Mouse (Mus musculus) CH12.LX (cell line): ENCODE data around the gene Rpl10a. TPM values are rescaled to one million over a fixed set of nuclear protein-coding genes. Genes with fewer than 3 reads are reported as not detected.

Source experiments
- DNase-seq: peaks from one replicate; pipeline ENCODE4 v3.0.0-alpha.2; 2013; ENCODE audit errors: extremely low read depth
- H3K27ac ChIP-seq: 2 replicates; pipeline ENCODE4 v1.5.1; 2012; ENCODE audit warnings: low read depth, mild to moderate bottlenecking, control low read depth, moderate library complexity; ENCODE audit not compliant: insufficient read depth
- H3K27me3 ChIP-seq: replicated peaks from 2 replicates; pipeline ENCODE3; 2012; ENCODE audit warnings: inconsistent platforms
- H3K36me3 ChIP-seq, 2 experiments: replicated peaks in 1 of 2; 2 replicates each; pipeline versions ENCODE3 to v1.6.1; 2012; ENCODE audit warnings: inconsistent platforms in 1 of 2, low read length in 1 of 2, mild to moderate bottlenecking in 1 of 2, mixed read lengths in 1 of 2, moderate library complexity in 1 of 2; ENCODE audit not compliant: control insufficient read depth in 1 of 2, insufficient read depth in 1 of 2
- H3K4me1 ChIP-seq, 2 experiments: 2 replicates each; pipeline ENCODE4 v1.6.1; 2012; ENCODE audit warnings: inconsistent platforms in 1 of 2, moderate library complexity in 1 of 2; ENCODE audit not compliant: insufficient read depth in 2 of 2, control insufficient read depth in 1 of 2
- H3K4me2 ChIP-seq: 2 replicates; pipeline ENCODE4 v1.6.1; 2012; ENCODE audit warnings: low read depth, mild to moderate bottlenecking, control low read depth; ENCODE audit not compliant: poor library complexity, insufficient read depth, severe bottlenecking
- H3K4me3 ChIP-seq, 3 experiments: fragments of 150-350 bp in 1 of 3; sonication (generic) in 1 of 3; replicated peaks in 1 of 3; 2 replicates each; pipeline versions ENCODE3 to v1.5.1; 2011 to 2012; ENCODE audit warnings: low read depth in 2 of 3, low read length in 2 of 3, mild to moderate bottlenecking in 2 of 3, moderate library complexity in 2 of 3, control low read depth in 1 of 3, improper control_type of control experiment in 1 of 3, inconsistent platforms in 1 of 3, mixed read lengths in 1 of 3; ENCODE audit not compliant: poor library complexity in 1 of 3
- H3K79me2 ChIP-seq: replicated peaks from 2 replicates; pipeline ENCODE4 v1.6.1; 2012; ENCODE audit warnings: mild to moderate bottlenecking, moderate library complexity; ENCODE audit not compliant: control insufficient read depth, poor library complexity, insufficient read depth, severe bottlenecking; ENCODE audit errors: extremely low read depth
- H3K9ac ChIP-seq: 2 replicates; pipeline ENCODE4 v1.6.1; 2012; ENCODE audit warnings: low read depth, mild to moderate bottlenecking, control low read depth, moderate library complexity; ENCODE audit not compliant: insufficient read depth
- H3K9me3 ChIP-seq: replicated peaks from 2 replicates; pipeline ENCODE3; 2012; ENCODE audit warnings: low read length, inconsistent platforms, mixed read lengths
- BHLHE40 ChIP-seq: IDR thresholded peaks from 2 replicates; pipeline ENCODE4 v1.6.1; 2011; ENCODE audit warnings: mild to moderate bottlenecking, low read depth, low read length, improper control_type of control experiment
- CHD1 ChIP-seq: IDR thresholded peaks from 2 replicates; pipeline ENCODE4 v1.6.1; 2012; ENCODE audit warnings: low read depth, low read length, improper control_type of control experiment, inconsistent platforms
- CHD2 ChIP-seq: IDR thresholded peaks from 2 replicates; pipeline ENCODE4 v1.6.1; 2011; ENCODE audit warnings: low read length, improper control_type of control experiment
- CTCF ChIP-seq, 2 experiments: IDR thresholded peaks in 1 of 2; conservative IDR thresholded peaks in 1 of 2; 2 replicates each; pipeline ENCODE4 v1.5.1; 2011 to 2012; ENCODE audit warnings: low read depth in 2 of 2, low read length in 2 of 2, improper control_type of control experiment in 1 of 2, inconsistent platforms in 1 of 2, mild to moderate bottlenecking in 1 of 2, moderate library complexity in 1 of 2
- E2F4 ChIP-seq: IDR thresholded peaks from 2 replicates; pipeline ENCODE4 v1.6.1; 2011; ENCODE audit warnings: low read depth, low read length, improper control_type of control experiment; ENCODE audit not compliant: insufficient replicate concordance
- ELF1 ChIP-seq: IDR thresholded peaks from 2 replicates; pipeline ENCODE4 v1.6.1; 2014; ENCODE audit warnings: low read depth, mild to moderate bottlenecking, inconsistent platforms, low read length, improper control_type of control experiment
- ETS1 ChIP-seq: conservative IDR thresholded peaks from 2 replicates; pipeline ENCODE4 v1.6.1; 2012; ENCODE audit warnings: low read depth, mild to moderate bottlenecking, inconsistent platforms, low read length, improper control_type of control experiment, moderate library complexity
- HCFC1 ChIP-seq: IDR thresholded peaks from 2 replicates; pipeline ENCODE4 v1.6.1; 2012; ENCODE audit warnings: low read depth, mild to moderate bottlenecking, inconsistent platforms, low read length, improper control_type of control experiment
- IRF4 ChIP-seq: IDR thresholded peaks from 2 replicates; pipeline ENCODE4 v1.6.1; 2014; ENCODE audit warnings: low read depth, mild to moderate bottlenecking, inconsistent platforms, low read length, improper control_type of control experiment
- JUN ChIP-seq: IDR thresholded peaks from 2 replicates; pipeline ENCODE4 v1.6.1; 2011; ENCODE audit warnings: low read depth, mild to moderate bottlenecking, low read length, improper control_type of control experiment, moderate library complexity; ENCODE audit not compliant: insufficient read depth
- KAT2A ChIP-seq: IDR thresholded peaks from 2 replicates; pipeline ENCODE4 v1.6.1; 2012; ENCODE audit warnings: low read length, improper control_type of control experiment, inconsistent platforms; ENCODE audit not compliant: insufficient replicate concordance
- MAFK ChIP-seq: IDR thresholded peaks from 2 replicates; pipeline ENCODE4 v1.6.1; 2011; ENCODE audit warnings: low read length, improper control_type of control experiment; ENCODE audit not compliant: insufficient replicate concordance
- MAZ ChIP-seq: IDR thresholded peaks from 2 replicates; pipeline ENCODE4 v1.6.1; 2012; ENCODE audit warnings: low read depth, mild to moderate bottlenecking, inconsistent platforms, low read length, improper control_type of control experiment, moderate library complexity
- MEF2A ChIP-seq: IDR thresholded peaks from 2 replicates; pipeline ENCODE4 v1.6.1; 2014; ENCODE audit warnings: low read depth, mild to moderate bottlenecking, inconsistent platforms, low read length, improper control_type of control experiment, borderline replicate concordance
- MXI1 ChIP-seq: IDR thresholded peaks from 2 replicates; pipeline ENCODE4 v1.6.1; 2011; ENCODE audit warnings: mild to moderate bottlenecking, low read depth, low read length, improper control_type of control experiment
- PAX5 ChIP-seq: IDR thresholded peaks from 2 replicates; pipeline ENCODE4 v1.6.1; 2012; ENCODE audit warnings: low read length, inconsistent platforms, mixed read lengths
- POLR2A ChIP-seq: IDR thresholded peaks from 2 replicates; pipeline ENCODE4 v1.6.1; 2011; ENCODE audit warnings: low read depth, mild to moderate bottlenecking, improper control_type of control experiment, low read length
- RAD21 ChIP-seq: IDR thresholded peaks from 2 replicates; pipeline ENCODE4 v1.6.1; 2011; ENCODE audit warnings: low read depth, mild to moderate bottlenecking, low read length, improper control_type of control experiment, moderate library complexity
- RCOR1 ChIP-seq: conservative IDR thresholded peaks from 2 replicates; pipeline ENCODE4 v1.6.1; 2012; ENCODE audit warnings: low read depth, mild to moderate bottlenecking, inconsistent platforms, low read length, improper control_type of control experiment
- UBTF ChIP-seq: IDR thresholded peaks from 2 replicates; pipeline ENCODE4 v1.6.1; 2012; ENCODE audit warnings: low read depth, mild to moderate bottlenecking, inconsistent platforms, low read length, improper control_type of control experiment, moderate library complexity
- ZC3H11A ChIP-seq: IDR thresholded peaks from 2 replicates; pipeline ENCODE4 v1.6.1; 2012; ENCODE audit warnings: low read depth, mild to moderate bottlenecking, inconsistent platforms, low read length, improper control_type of control experiment
- ZNF384 ChIP-seq: IDR thresholded peaks from 2 replicates; pipeline ENCODE4 v1.6.1; 2012; ENCODE audit warnings: low read depth, low read length, improper control_type of control experiment, inconsistent platforms
- dilution Hi-C: fragments of 300-500 bp; cut with MboI; formaldehyde crosslinking; loops from 2 replicates; pipeline ENCODE4 v1.14.3; 2020; ENCODE audit warnings: low sequenced_read_pairs; ENCODE audit not compliant: extremely low pct_unique_long_range_greater_than_20kb, extremely low pct_ligation_motif_present
- in situ Hi-C: fragments of 300-500 bp; cut with MboI; formaldehyde crosslinking; loops from 3 replicates; pipeline ENCODE4 v1.14.3; 2019; ENCODE audit warnings: low sequenced_read_pairs, low pct_ligation_motif_present, low pct_unique_long_range_greater_than_20kb, mixed read lengths
- polyA plus RNA-seq: library from polyadenylated mRNA; unstranded; fragments of >175 nt; gene quantifications from 2 replicates; pipeline ENCODE4 v1.2.1, GENCODE M21; 2012; ENCODE audit warnings: low read depth; ENCODE audit not compliant: insufficient read length
- total RNA-seq, 2 experiments: library from RNA; depleted of rRNA; stranded (reverse); fragments of 300-350 nt in 1 of 2; fragments of >200 nt in 1 of 2; gene quantifications; 2 replicates each; pipeline ENCODE4 v1.2.3; 2012 to 2014

Gene Rpl10a
- total and polyA plus RNA-seq, 3 experiments = 1,605 to 4,144 (median 3,467) TPM

- in situ Hi-C loops (no loop called here), dilution Hi-C loops (no loop called here)
- no peaks in the 10 kb centered on the region for H3K27me3 ChIP-seq
- no peak overlapping the region for H3K4me3 ChIP-seq
- DNase-seq = no peak
- TF ChIP-seq PAX5 (no peak), MEF2A (no peak), CHD1 (no peak), CTCF (conservative IDR thresholded peaks at IDR 0.05 in 1 of 2, IDR thresholded peaks at IDR 0.05 in 1 of 2; ENCODE audit: low read depth in 2 of 2, low read length in 2 of 2) (no peak), JUN (no peak), IRF4 (no peak), E2F4 (no peak), CHD2 (no peak), ZC3H11A (no peak), MAFK (no peak)
- no peak overlapping the region for H3K4me2 ChIP-seq
- H3K36me3 ChIP-seq = peaks cover 6 to 36% of the 10 kb centered on the region in 2 experiments
- peaks cover 2% of the 10 kb centered on the region for H3K9me3 ChIP-seq
- H3K9ac ChIP-seq = no peak overlapping the region
- peaks cover 36 to 84% of the 10 kb centered on the region in 2 experiments for H3K4me1 ChIP-seq
- no peak overlapping the region for H3K27ac ChIP-seq
- H3K79me2 ChIP-seq = no peaks in the 10 kb centered on the region
Measured at GRCm38 (mm10) chr17:28279236-28279635, 49.0 kb upstream of the Rpl10a start.

- H3K36me3 ChIP-seq = peaks cover 6 to 34% of the 10 kb centered on the region in 2 experiments
- no peaks in the 10 kb centered on the region for H3K27me3 ChIP-seq
- dilution Hi-C loops (no loop called here), in situ Hi-C loops (no loop called here)
- no peak overlapping the region for H3K4me2 ChIP-seq
- H3K9ac ChIP-seq = no peak overlapping the region
- H3K4me3 ChIP-seq = no peak overlapping the region
- H3K4me1 ChIP-seq = peaks cover 36 to 90% of the 10 kb centered on the region in 2 experiments
- no peak for DNase-seq
- H3K27ac ChIP-seq = no peak overlapping the region
- H3K79me2 ChIP-seq = no peaks in the 10 kb centered on the region
- H3K9me3 ChIP-seq = no peaks in the 10 kb centered on the region
- TF ChIP-seq HCFC1 (no peak), UBTF (no peak), IRF4 (no peak), ETS1 (no peak), ZC3H11A (no peak), BHLHE40 (no peak), KAT2A (no peak), POLR2A (no peak), ELF1 (no peak), RAD21 (no peak), MXI1 (no peak), CHD1 (no peak), ZNF384 (no peak), RCOR1 (no peak), MAZ (no peak)
Measured at GRCm38 (mm10) chr17:28279780-28280422, 48.4 kb upstream of the Rpl10a start.
